Mouse (Mus musculus) gastrocnemius, adult 18-20 months (tissue): Measurements from ENCODE around the gene Vmn2r51. TPM values are rescaled to one million over a fixed set of nuclear protein-coding genes. Genes with fewer than 3 reads are reported as not detected.
"Not testable (repeated sequence)": the region's sequence is repeated elsewhere in the genome, so short reads cannot be mapped to it uniquely, and the experiment has no call there.

ENCODE experiments used
- DNase-seq: peaks from one replicate; pipeline ENCODE4 v3.0.0; 2021; ENCODE audit warnings: low spot score
- long read RNA-seq, 2 experiments: library from polyadenylated mRNA; stranded (forward); transcript quantifications; one replicate each; pipeline ENCODE4 v2.0.0; 2021
- total RNA-seq, 2 experiments: library from RNA; stranded (reverse); gene quantifications; 2 replicates each; pipeline ENCODE4 v1.2.3; 2021

Gene Vmn2r51
- total RNA-seq = not detected
- long read RNA-seq, experiment 1 = 0 reads
- long read RNA-seq, experiment 2 = 0 reads

DNA sequence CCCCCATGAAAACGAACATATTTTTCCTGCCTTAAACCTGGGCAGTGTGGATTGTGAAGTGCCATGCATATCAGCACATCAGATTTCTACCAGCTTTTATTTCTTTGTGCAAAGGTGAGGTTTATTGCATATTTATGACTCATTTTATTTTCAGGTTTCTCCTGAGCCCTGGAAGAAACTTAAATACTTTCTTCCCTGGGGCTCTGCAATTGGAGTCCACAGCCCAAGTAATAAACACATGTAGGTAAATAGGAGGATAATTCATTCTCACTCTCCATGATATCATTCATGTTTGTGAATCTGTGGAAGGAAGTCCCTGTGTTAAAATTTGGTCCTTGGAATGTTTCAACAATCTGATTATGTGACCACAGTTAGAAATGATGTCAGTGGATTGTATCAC, at the start of gene Vmn2r51:
Gene Vmn2r51 (minus strand): TSS at position 101 of the 400 bp plus-strand sequence.
- not testable (repeated sequence) for DNase-seq

DNA sequence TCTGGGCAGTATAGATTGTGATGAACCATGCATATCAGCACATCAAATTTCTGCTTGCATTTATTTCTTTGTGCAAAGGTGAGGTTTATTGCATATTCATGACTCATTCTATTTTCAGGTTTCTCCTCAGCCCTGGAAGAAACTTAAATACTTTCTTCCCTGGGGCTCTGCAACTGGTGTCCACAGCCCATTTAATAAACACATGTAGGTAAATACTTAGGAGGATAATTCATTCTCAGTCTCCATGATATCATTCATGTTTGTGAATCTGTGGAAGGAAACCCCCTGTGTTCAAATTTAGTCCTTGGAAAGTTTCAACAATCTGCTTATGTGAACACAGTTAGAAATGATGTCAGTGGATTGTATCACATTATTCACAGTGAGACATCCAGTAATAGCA, 52.3 kb downstream of the Vmn2r51 start, which contains the start of gene Vmn2r50:
Gene Vmn2r50 (minus strand): TSS at position 101 of the 400 bp plus-strand sequence.
- not testable (repeated sequence) for DNase-seq

Other genes starting within 250 kb of the Vmn2r51 start
- not detected for gene Vmn2r48, start 152.2 kb downstream of the Vmn2r51 start, total RNA-seq
- not detected for gene Vmn2r49, start 113.5 kb downstream of the Vmn2r51 start, total RNA-seq
- not detected for gene Vmn2r50, start 52.4 kb downstream of the Vmn2r51 start, total RNA-seq
- gene Vmn2r52, start 70.8 kb upstream of the Vmn2r51 start, total RNA-seq = not detected
- not detected for gene Vmn1r66, start 172.3 kb upstream of the Vmn2r51 start, total RNA-seq